Mouse (Mus musculus): ENCODE measurements around the gene Atp5e.

GRCm38 (mm10) chr2:174502321-174502720, 38.4 kb upstream of the Atp5e start:
- TF ChIP-seq CTCF (IDR thresholded peaks at IDR 0.05; ENCODE audit: low read depth) = no peak
- no peak for TF ChIP-seq EP300 (optimal IDR thresholded peaks at IDR 0.05)

Measured in stomach, postnatal 0 days (tissue).